Mouse (Mus musculus) limb, embryonic 13.5 days (tissue): ENCODE data around the gene Tpcn2. TPM values are rescaled to one million over a fixed set of nuclear protein-coding genes. Genes with fewer than 3 reads are reported as not detected.

ENCODE experiments used
- ATAC-seq: fragments of 200-750 bp; cut with Nextera tagmentation; 2 replicates; pipeline ENCODE4 v1.8.0; 2017; ENCODE audit warnings: low read depth, moderate number of reproducible peaks, moderate TSS enrichment; ENCODE audit not compliant: low FRiP score
- H3K27ac ChIP-seq: fragments of 300-500 bp; sonication (generic); 2 replicates; pipeline ENCODE4 v1.5.1; 2015; ENCODE audit warnings: inconsistent platforms, mild to moderate bottlenecking, moderate library complexity
- H3K27me3 ChIP-seq: fragments of 300-500 bp; sonication (generic); 2 replicates; pipeline ENCODE4 v1.6.1; 2015; ENCODE audit warnings: mild to moderate bottlenecking, inconsistent platforms
- H3K36me3 ChIP-seq: fragments of 300-500 bp; sonication (generic); 2 replicates; pipeline ENCODE4 v1.6.1; 2015; ENCODE audit warnings: inconsistent platforms, mild to moderate bottlenecking, moderate library complexity
- H3K4me1 ChIP-seq: fragments of 300-500 bp; sonication (generic); 2 replicates; pipeline ENCODE4 v1.6.1; 2015; ENCODE audit warnings: inconsistent platforms
- H3K4me2 ChIP-seq: fragments of 300-500 bp; sonication (generic); replicated peaks from 2 replicates; pipeline ENCODE4 v1.6.1; 2015; ENCODE audit warnings: inconsistent platforms, mild to moderate bottlenecking, moderate library complexity
- H3K4me3 ChIP-seq: fragments of 300-500 bp; sonication (generic); 2 replicates; pipeline ENCODE4 v1.5.1; 2015; ENCODE audit warnings: moderate library complexity, mild to moderate bottlenecking, inconsistent platforms
- H3K9ac ChIP-seq: fragments of 300-500 bp; sonication (generic); 2 replicates; pipeline ENCODE4 v1.6.1; 2015; ENCODE audit warnings: mild to moderate bottlenecking, inconsistent platforms
- H3K9me3 ChIP-seq: fragments of 300-500 bp; sonication (generic); 2 replicates; pipeline ENCODE4 v1.6.1; 2016; ENCODE audit warnings: inconsistent platforms
- WGBS: fragments of 180-500 bp; shearing (Covaris S2); methylation state at CpG from one replicate; pipeline ENCODE4 v1.1.7; 2015; 5-methylcytosine and 5-hydroxymethylcytosine counted together
- polyA plus RNA-seq: library from polyadenylated mRNA; unstranded; fragments of >200 nt; fragmentation: Nextera tagmentation; extraction: Ambion mirVana; gene quantifications from 2 replicates; pipeline ENCODE4 v1.2.1, GENCODE M21; 2015

Tpcn2 gene
- polyA plus RNA-seq, 1 experiment from 2014 or later: 12.6 TPM

- H3K4me1 ChIP-seq: no peaks in the 10 kb centered on the region
- H3K4me2 ChIP-seq: no peak overlapping the region
- H3K9ac ChIP-seq: no peak overlapping the region
- no peaks in the 10 kb centered on the region for H3K36me3 ChIP-seq
- H3K4me3 ChIP-seq: no peak overlapping the region
- H3K27me3 ChIP-seq: no peaks in the 10 kb centered on the region
- WGBS: 91% methylated on average over 1 of the region's 1 CpGs
- H3K27ac ChIP-seq: no peak overlapping the region
- no peak for ATAC-seq
- peaks cover 9% of the 10 kb centered on the region; the same call in 1 of the 2 replicates for H3K9me3 ChIP-seq
Measured at GRCm38 (mm10) chr7:145137871-145138270, 145.9 kb downstream of the Tpcn2 start.

GRCm38 (mm10) chr7:145136831-145137230 is 147.0 kb downstream of the Tpcn2 start:
- H3K9ac ChIP-seq: no peak overlapping the region
- no peaks in the 10 kb centered on the region for H3K36me3 ChIP-seq
- no peak for ATAC-seq
- no peaks in the 10 kb centered on the region for H3K27me3 ChIP-seq
- WGBS: 89% methylated on average over 4 of the region's 4 CpGs
- no peaks in the 10 kb centered on the region for H3K4me1 ChIP-seq
- peaks cover 9% of the 10 kb centered on the region; the same call in 1 of the 2 replicates for H3K9me3 ChIP-seq
- H3K27ac ChIP-seq: no peak overlapping the region
- H3K4me2 ChIP-seq: no peak overlapping the region
- H3K4me3 ChIP-seq: no peak overlapping the region

Other genes with a start within 250 kb of the Tpcn2 start
- 0.60 TPM in 1 of 2 replicates, not detected in the other for gene 1810010D01Rik, start 75.9 kb downstream of the Tpcn2 start, polyA plus RNA-seq
- 1.3 and 1.4 TPM in 2 replicates for gene Mrgprf, start 16.8 kb upstream of the Tpcn2 start, polyA plus RNA-seq
- gene Mrgprd, start 30.8 kb upstream of the Tpcn2 start, polyA plus RNA-seq: not detected in 2 replicates